Mouse (Mus musculus): Measurements from ENCODE around the gene Son. TPM values are rescaled to one million over a fixed set of nuclear protein-coding genes. Genes with fewer than 3 reads are reported as not detected.
A peak's percentile ranks its signal among the peaks of the same experiment; 100 is the strongest.

Gene Son
- polyA plus RNA-seq (2014; fragmentation: Nextera tagmentation; extraction: Ambion mirVana) = 130 and 133 TPM in 2 replicates

GRCm38 (mm10) chr16:91647461-91648219, at the start of gene Son:
Gene Son (plus strand): TSS chr16:91647506.
- H3K4me1 ChIP-seq (ENCODE audit: control insufficient read depth, insufficient read depth, low read length) = peaks cover 5% of the 10 kb centered on the region; the same call in 1 of the 2 replicates
- peak within 1 kb of the TSS; percentile 94 for H3K27ac ChIP-seq (ENCODE audit: low read depth, low read length)
- ATAC-seq (ENCODE audit: insufficient read depth, low FRiP score, low TSS enrichment) (peak; percentile 97), DNase-seq (ENCODE audit: low spot score) (peak; percentile 98)
- H3K4me3 ChIP-seq (ENCODE audit: low read depth, low read length) = peak within 1 kb of the TSS; percentile 70
- H3K9me3 ChIP-seq (ENCODE audit: control insufficient read depth, low read length) = no peaks in the 10 kb centered on the region
- WGBS = under 1% methylated on average over 69 of the region's 70 CpGs
- no peaks in the 10 kb centered on the region for H3K27me3 ChIP-seq (ENCODE audit: control insufficient read depth, insufficient read depth, low read length)
- H3K9ac ChIP-seq (ENCODE audit: low read length) = peak within 1 kb of the TSS; percentile 85
- H3K36me3 ChIP-seq (ENCODE audit: control insufficient read depth, insufficient read depth, low read length) = peaks cover 4% of the 10 kb centered on the region
- peak within 1 kb of the TSS; percentile 98 for H3K4me2 ChIP-seq (ENCODE audit: low read depth)

GRCm38 (mm10) chr16:91597672-91598010, 49.7 kb upstream of the Son start, which contains the start of gene Tmem50b:
Gene Tmem50b (minus strand): TSS chr16:91597800.
- DNase-seq (ENCODE audit: low spot score) (peak; percentile 98), ATAC-seq (ENCODE audit: insufficient read depth, low FRiP score, low TSS enrichment) (peak; percentile 99)
- under 1% methylated on average over 33 of the region's 34 CpGs for WGBS
- H3K27ac ChIP-seq (ENCODE audit: low read depth, low read length) = peak within 1 kb of the TSS; percentile 42; the same call in 1 of the 2 replicates
- H3K4me2 ChIP-seq (ENCODE audit: low read depth) = peak within 1 kb of the TSS; percentile 89
- peaks cover 4% of the 10 kb centered on the region; the same call in 1 of the 2 replicates for H3K27me3 ChIP-seq (ENCODE audit: control insufficient read depth, insufficient read depth, low read length)
- H3K9me3 ChIP-seq (ENCODE audit: control insufficient read depth, low read length) = no peaks in the 10 kb centered on the region
- no peaks in the 10 kb centered on the region for H3K36me3 ChIP-seq (ENCODE audit: control insufficient read depth, insufficient read depth, low read length)
- peak within 1 kb of the TSS; percentile 80 for H3K4me3 ChIP-seq (ENCODE audit: low read depth, low read length)
- peaks cover 15% of the 10 kb centered on the region; the same call in 1 of the 2 replicates for H3K4me1 ChIP-seq (ENCODE audit: control insufficient read depth, insufficient read depth, low read length)
- peak within 1 kb of the TSS; percentile 83 for H3K9ac ChIP-seq (ENCODE audit: low read length)

- Histone ChIP-seq H3K4me1 (ENCODE audit: control insufficient read depth, insufficient read depth, low read length) (peaks cover 15% of the 10 kb centered on the region; the same call in 1 of the 2 replicates), H3K4me2 (ENCODE audit: low read depth) (no peak overlapping the region), H3K27me3 (ENCODE audit: control insufficient read depth, insufficient read depth, low read length) (peaks cover 4% of the 10 kb centered on the region; the same call in 1 of the 2 replicates), H3K4me3 (ENCODE audit: low read depth, low read length) (no peak overlapping the region), H3K9me3 (ENCODE audit: control insufficient read depth, low read length) (no peaks in the 10 kb centered on the region), H3K9ac (ENCODE audit: low read length) (no peak overlapping the region), H3K27ac (ENCODE audit: low read depth, low read length) (no peak overlapping the region), H3K36me3 (ENCODE audit: control insufficient read depth, insufficient read depth, low read length) (no peaks in the 10 kb centered on the region)
- DNase-seq (ENCODE audit: low spot score) = no peak
- ATAC-seq (ENCODE audit: insufficient read depth, low FRiP score, low TSS enrichment) = no peak
These were observed 48.1 kb upstream of the Son start for GRCm38 (mm10) chr16:91599242-91599641.

- H3K36me3 ChIP-seq (ENCODE audit: control insufficient read depth, insufficient read depth, low read length) = no peaks in the 10 kb centered on the region
- no peak for ATAC-seq (ENCODE audit: insufficient read depth, low FRiP score, low TSS enrichment)
- no peak for DNase-seq (ENCODE audit: low spot score)
- H3K27me3 ChIP-seq (ENCODE audit: control insufficient read depth, insufficient read depth, low read length) = peaks cover 4% of the 10 kb centered on the region; the same call in 1 of the 2 replicates
- no peak overlapping the region for H3K4me2 ChIP-seq (ENCODE audit: low read depth)
- no peak overlapping the region for H3K4me3 ChIP-seq (ENCODE audit: low read depth, low read length)
- H3K27ac ChIP-seq (ENCODE audit: low read depth, low read length) = no peak overlapping the region
- H3K9me3 ChIP-seq (ENCODE audit: control insufficient read depth, low read length) = no peaks in the 10 kb centered on the region
- peaks cover 12% of the 10 kb centered on the region; the same call in 1 of the 2 replicates for H3K4me1 ChIP-seq (ENCODE audit: control insufficient read depth, insufficient read depth, low read length)
- no peak overlapping the region for H3K9ac ChIP-seq (ENCODE audit: low read length)
- 58% methylated on average over 4 of the region's 4 CpGs for WGBS
These were observed 46.2 kb upstream of the Son start for GRCm38 (mm10) chr16:91601081-91601480.

- Histone ChIP-seq H3K36me3 (ENCODE audit: control insufficient read depth, insufficient read depth, low read length) (no peaks in the 10 kb centered on the region), H3K9me3 (ENCODE audit: control insufficient read depth, low read length) (no peaks in the 10 kb centered on the region), H3K27ac (ENCODE audit: low read depth, low read length) (no peak overlapping the region), H3K4me3 (ENCODE audit: low read depth, low read length) (no peak overlapping the region), H3K4me2 (ENCODE audit: low read depth) (no peak overlapping the region), H3K27me3 (ENCODE audit: control insufficient read depth, insufficient read depth, low read length) (peaks cover 4% of the 10 kb centered on the region; the same call in 1 of the 2 replicates), H3K9ac (ENCODE audit: low read length) (no peak overlapping the region), H3K4me1 (ENCODE audit: control insufficient read depth, insufficient read depth, low read length) (peaks cover 8% of the 10 kb centered on the region; the same call in 1 of the 2 replicates)
- 64% methylated on average over 9 of the region's 9 CpGs for WGBS
- ATAC-seq (ENCODE audit: insufficient read depth, low FRiP score, low TSS enrichment) = no peak
- no peak for DNase-seq (ENCODE audit: low spot score)
These were observed 45.6 kb upstream of the Son start for GRCm38 (mm10) chr16:91601693-91602092.

GRCm38 (mm10) chr16:91605156-91605555, 42.1 kb upstream of the Son start:
- 77% methylated on average over 6 of the region's 6 CpGs for WGBS
- no peak for ATAC-seq (ENCODE audit: insufficient read depth, low FRiP score, low TSS enrichment)
- no peaks in the 10 kb centered on the region for H3K36me3 ChIP-seq (ENCODE audit: control insufficient read depth, insufficient read depth, low read length)

GRCm38 (mm10) chr16:91606958-91607357, 40.3 kb upstream of the Son start:
- Histone ChIP-seq H3K9me3 (ENCODE audit: control insufficient read depth, low read length) (no peaks in the 10 kb centered on the region), H3K4me2 (ENCODE audit: low read depth) (no peak overlapping the region), H3K27ac (ENCODE audit: low read depth, low read length) (no peak overlapping the region), H3K27me3 (ENCODE audit: control insufficient read depth, insufficient read depth, low read length) (no peaks in the 10 kb centered on the region), H3K9ac (ENCODE audit: low read length) (no peak overlapping the region), H3K36me3 (ENCODE audit: control insufficient read depth, insufficient read depth, low read length) (no peaks in the 10 kb centered on the region), H3K4me3 (ENCODE audit: low read depth, low read length) (no peak overlapping the region), H3K4me1 (ENCODE audit: control insufficient read depth, insufficient read depth, low read length) (no peaks in the 10 kb centered on the region)
- ATAC-seq (ENCODE audit: insufficient read depth, low FRiP score, low TSS enrichment) (no peak), DNase-seq (ENCODE audit: low spot score) (no peak)
- WGBS = 92% methylated on average over 8 of the region's 8 CpGs

More at GRCm38 (mm10) chr16:91605156-91605555, 42.1 kb upstream of the Son start:
- Histone ChIP-seq H3K4me1 (ENCODE audit: control insufficient read depth, insufficient read depth, low read length) (peaks cover 7% of the 10 kb centered on the region; the same call in 1 of the 2 replicates), H3K27me3 (ENCODE audit: control insufficient read depth, insufficient read depth, low read length) (no peaks in the 10 kb centered on the region), H3K9ac (ENCODE audit: low read length) (no peak overlapping the region), H3K9me3 (ENCODE audit: control insufficient read depth, low read length) (no peaks in the 10 kb centered on the region), H3K4me3 (ENCODE audit: low read depth, low read length) (no peak overlapping the region), H3K27ac (ENCODE audit: low read depth, low read length) (no peak overlapping the region), H3K4me2 (ENCODE audit: low read depth) (no peak overlapping the region)
- no peak for DNase-seq (ENCODE audit: low spot score)

- Histone ChIP-seq H3K4me1 (ENCODE audit: control insufficient read depth, insufficient read depth, low read length) (no peaks in the 10 kb centered on the region), H3K4me3 (ENCODE audit: low read depth, low read length) (no peak overlapping the region), H3K4me2 (ENCODE audit: low read depth) (no peak overlapping the region), H3K9me3 (ENCODE audit: control insufficient read depth, low read length) (no peaks in the 10 kb centered on the region), H3K9ac (ENCODE audit: low read length) (no peak overlapping the region), H3K27ac (ENCODE audit: low read depth, low read length) (no peak overlapping the region), H3K36me3 (ENCODE audit: control insufficient read depth, insufficient read depth, low read length) (no peaks in the 10 kb centered on the region), H3K27me3 (ENCODE audit: control insufficient read depth, insufficient read depth, low read length) (no peaks in the 10 kb centered on the region)
- DNase-seq (ENCODE audit: low spot score) = no peak
- 85% methylated on average over 9 of the region's 9 CpGs for WGBS
- ATAC-seq (ENCODE audit: insufficient read depth, low FRiP score, low TSS enrichment) = no peak
These were observed 37.6 kb upstream of the Son start for GRCm38 (mm10) chr16:91609501-91610245.

Measured in neural tube, embryonic 11.5 days (tissue).